Mouse (Mus musculus) left cerebral cortex, adult 8-10 months (tissue): ENCODE results near the gene 4933415F23Rik. TPM values are rescaled to one million over a fixed set of nuclear protein-coding genes. Genes with fewer than 3 reads are reported as not detected.
A peak's percentile ranks its signal among the peaks of the same experiment; 100 is the strongest.
"Not testable (repeated sequence)": the region's sequence is repeated elsewhere in the genome, so short reads cannot be mapped to it uniquely, and the experiment has no call there.

ENCODE experiments used
- DNase-seq, 2 experiments: peaks; one replicate each; pipeline ENCODE4 v3.0.0; 2022; ENCODE audit warnings: low spot score in 2 of 2
- total RNA-seq, 4 experiments: library from RNA; stranded (reverse); gene quantifications; 2 replicates each; pipeline ENCODE4 v1.2.4; 2022

The 4933415F23Rik gene
- not detected for total RNA-seq

GRCm38 (mm10) chr1:23102021-23102420, at the start of gene 4933415F23Rik:
TSS of gene 4933415F23Rik (minus strand) at chr1:23102253.
- no peak for DNase-seq

- no peak for DNase-seq
These were observed 49.7 kb upstream of the 4933415F23Rik start for GRCm38 (mm10) chr1:23151722-23152121.

- DNase-seq = no peak
These were observed 44.3 kb upstream of the 4933415F23Rik start for GRCm38 (mm10) chr1:23146198-23146873.

- DNase-seq = no peak
These were observed 39.2 kb upstream of the 4933415F23Rik start for GRCm38 (mm10) chr1:23141121-23141811.

- not testable (repeated sequence) for DNase-seq
These were observed 38.5 kb upstream of the 4933415F23Rik start for GRCm38 (mm10) chr1:23140530-23140929.

GRCm38 (mm10) chr1:23120901-23121300, 18.8 kb upstream of the 4933415F23Rik start:
- no peak for DNase-seq

- no peak for DNase-seq
These were observed 17.4 kb upstream of the 4933415F23Rik start for GRCm38 (mm10) chr1:23119406-23119805.

GRCm38 (mm10) chr1:23117423-23117822, 15.4 kb upstream of the 4933415F23Rik start:
- peak in 1 of 2 experiments; percentile 29 for DNase-seq

GRCm38 (mm10) chr1:23109191-23109590, 7.1 kb upstream of the 4933415F23Rik start:
- DNase-seq = no peak

- no peak for DNase-seq
These were observed 828 bp upstream of the 4933415F23Rik start for GRCm38 (mm10) chr1:23102881-23103280.

GRCm38 (mm10) chr1:23099791-23100190, 2.3 kb downstream of the 4933415F23Rik start:
- DNase-seq = no peak

- DNase-seq = peak in 1 of 2 experiments; percentile 55
These were observed 3.6 kb downstream of the 4933415F23Rik start for GRCm38 (mm10) chr1:23098451-23098850.

GRCm38 (mm10) chr1:23097996-23098395, 4.1 kb downstream of the 4933415F23Rik start:
- no peak for DNase-seq

- DNase-seq = no peak
These were observed 34.3 kb downstream of the 4933415F23Rik start for GRCm38 (mm10) chr1:23067715-23068114.

- no peak for DNase-seq
These were observed 37.2 kb downstream of the 4933415F23Rik start for GRCm38 (mm10) chr1:23064717-23065475.

- no peak for DNase-seq
These were observed 38.1 kb downstream of the 4933415F23Rik start for GRCm38 (mm10) chr1:23063946-23064345.

GRCm38 (mm10) chr1:23061614-23062373, 40.3 kb downstream of the 4933415F23Rik start:
- peak in 1 of 2 experiments; percentile 24 for DNase-seq

- no peak for DNase-seq
These were observed 42.0 kb downstream of the 4933415F23Rik start for GRCm38 (mm10) chr1:23060056-23060455.
